Mouse (Mus musculus) olfactory bulb, adult 2 months (tissue): ENCODE data around the gene Dll3. TPM values are rescaled to one million over a fixed set of nuclear protein-coding genes. Genes with fewer than 3 reads are reported as not detected.

Experiments used
- H3K27ac ChIP-seq: fragments of 200-500 bp; 2 replicates; pipeline ENCODE4 v1.5.1; 2012; ENCODE audit warnings: low read depth, low read length; ENCODE audit not compliant: insufficient read depth
- H3K4me1 ChIP-seq: fragments of 200-500 bp; 2 replicates; pipeline ENCODE4 v1.6.1; 2012; ENCODE audit warnings: low read length; ENCODE audit not compliant: control insufficient read depth, insufficient read depth
- H3K4me3 ChIP-seq: fragments of 200-500 bp; 2 replicates; pipeline ENCODE4 v1.5.1; 2012; ENCODE audit warnings: mild to moderate bottlenecking, low read depth, low read length, moderate library complexity; ENCODE audit not compliant: insufficient read depth
- CTCF ChIP-seq: fragments of 200-500 bp; IDR thresholded peaks from 2 replicates; pipeline ENCODE4 v1.5.1; 2012; ENCODE audit warnings: low read depth, mild to moderate bottlenecking, low read length, moderate library complexity; ENCODE audit not compliant: insufficient read depth
- POLR2A ChIP-seq: fragments of 200-500 bp; IDR thresholded peaks from 2 replicates; pipeline ENCODE4 v1.6.1; 2012; ENCODE audit warnings: mild to moderate bottlenecking, low read depth, low read length, moderate library complexity; ENCODE audit not compliant: insufficient read depth
- WGBS: fragments of 180-500 bp; shearing (Covaris S2); methylation state at CpG from one replicate; pipeline ENCODE4 v1.1.7; 2018; 5-methylcytosine and 5-hydroxymethylcytosine counted together
- polyA plus RNA-seq: library from polyadenylated mRNA; stranded (reverse); fragments of >200 nt; gene quantifications from 2 replicates; pipeline ENCODE4 v1.2.4, GENCODE M21; 2012; ENCODE audit warnings: low replicate concordance; ENCODE audit not compliant: missing spikeins, insufficient read depth, insufficient read length

Dll3 gene
- not detected in 2 replicates for polyA plus RNA-seq

DNA sequence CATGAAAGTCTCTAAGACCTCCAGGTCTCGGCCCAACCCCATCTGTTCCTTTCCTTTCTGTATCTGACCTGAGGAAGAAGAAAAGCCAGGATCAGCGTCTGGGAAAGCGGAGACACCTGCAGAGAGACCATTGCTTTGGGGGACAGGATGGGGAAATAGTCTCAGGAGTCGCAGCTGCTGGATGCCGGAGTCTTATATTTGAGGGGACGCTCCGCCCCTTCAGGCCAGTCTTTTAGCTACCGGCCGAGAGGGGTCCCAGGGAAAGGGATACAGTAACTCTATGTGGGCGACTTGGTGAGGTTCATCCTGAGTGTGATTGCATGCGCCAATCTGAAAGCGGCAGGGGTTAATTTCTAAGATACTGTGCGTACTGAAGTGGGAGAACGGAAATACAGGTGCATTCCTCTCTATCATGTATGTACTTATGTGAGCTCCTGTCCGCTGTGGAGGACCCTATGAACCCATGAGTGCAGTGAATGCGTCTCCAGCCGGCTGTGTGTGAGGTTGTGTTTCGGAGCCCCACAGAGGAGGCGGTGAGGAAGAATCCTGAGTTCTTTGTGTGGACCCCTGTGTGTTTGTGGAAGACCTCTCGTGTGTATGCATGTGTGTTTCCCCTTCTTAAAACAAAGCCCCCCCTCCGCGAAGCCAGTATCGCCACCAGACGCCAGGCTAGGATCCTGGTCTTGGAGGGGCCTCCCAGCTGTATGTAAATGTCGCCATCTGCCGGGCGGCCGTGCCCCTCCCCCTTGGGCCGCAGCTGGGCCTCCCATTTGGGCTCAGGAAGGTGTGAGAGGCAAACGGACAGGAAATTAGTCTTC lies at the start of gene Dll3:
Gene Dll3 (minus strand): TSS at position 623 of the 818 bp plus-strand sequence.
- WGBS = 4% methylated on average over 30 of the region's 30 CpGs
- TF ChIP-seq CTCF (peak; percentile 35; the same call in 1 of the 2 replicates), POLR2A (no peak)
- Histone ChIP-seq H3K27ac (no peak within 1 kb of the TSS), H3K4me1 (peaks cover 7% of the 10 kb centered on the region; the same call in 1 of the 2 replicates), H3K4me3 (0 out of 2 replicates have a peak within 1 kb of the TSS, but pooled peaks have one; percentile 13)

DNA sequence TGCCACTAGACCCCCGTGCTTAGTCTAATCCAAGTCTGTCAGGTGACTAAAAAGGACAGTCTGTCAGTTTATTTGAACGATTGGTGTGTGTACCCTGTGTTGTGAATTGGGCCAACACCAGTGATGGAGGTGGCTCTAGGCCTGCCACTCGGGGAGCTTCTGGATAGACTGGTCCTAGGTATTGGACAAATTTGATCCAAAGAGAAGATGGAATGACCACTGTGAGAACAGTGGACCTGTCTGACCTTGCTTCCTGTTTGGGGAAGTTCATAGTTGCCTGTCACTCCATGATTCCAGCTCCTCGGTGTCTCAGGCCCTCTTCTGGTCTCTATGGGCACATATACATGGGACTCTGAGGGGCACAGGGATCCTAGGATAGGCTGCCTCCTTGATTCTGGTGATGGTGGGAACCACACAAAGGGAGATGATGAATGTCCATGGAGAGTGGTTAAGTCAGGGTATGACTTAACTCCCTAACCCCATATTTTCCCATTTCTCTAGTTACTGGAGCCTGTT lies 49.7 kb upstream of the Dll3 start:
- Histone ChIP-seq H3K27ac (no peak overlapping the region), H3K4me1 (peaks cover 7% of the 10 kb centered on the region), H3K4me3 (no peak overlapping the region)
- TF ChIP-seq CTCF (no peak), POLR2A (no peak)
- WGBS = 40% methylated on average over 4 of the region's 4 CpGs

DNA sequence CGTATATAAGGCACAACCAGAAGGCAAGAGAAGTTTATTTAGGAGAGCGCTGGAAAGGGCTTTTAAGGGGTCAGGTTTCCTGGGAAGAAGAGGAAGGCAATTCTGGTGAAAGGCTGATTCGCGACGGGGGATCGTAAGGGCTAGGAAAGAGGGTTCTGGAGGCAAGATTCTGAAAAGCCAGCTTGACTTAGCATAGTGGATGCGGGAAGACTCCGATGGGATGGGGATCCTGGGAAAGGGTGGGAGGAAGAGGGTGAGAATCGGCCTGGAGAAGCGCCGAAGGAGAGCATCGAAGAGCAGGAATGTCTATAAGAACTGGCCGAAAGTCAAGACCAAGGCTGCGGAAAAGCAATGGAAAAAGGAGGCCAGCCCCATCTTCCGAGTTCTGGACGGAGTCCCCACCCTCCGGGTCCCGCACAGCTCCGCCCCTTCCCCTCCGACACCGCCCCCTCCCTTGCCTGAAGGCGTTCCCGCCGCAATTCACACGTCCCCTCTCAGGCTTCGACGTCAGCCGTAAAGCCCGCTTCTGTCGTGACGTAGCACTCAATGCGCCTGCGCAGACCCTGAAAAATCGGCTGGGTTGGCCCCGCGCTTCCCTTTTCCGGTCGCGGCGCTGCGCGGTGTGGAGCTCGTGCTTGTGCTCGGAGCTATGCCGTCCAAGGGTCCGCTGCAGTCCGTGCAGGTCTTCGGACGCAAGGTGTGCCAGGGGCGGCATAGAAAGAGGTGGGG lies 48.3 kb upstream of the Dll3 start, which contains the start of gene Rps16:
Gene Rps16 (plus strand): TSS at position 498 of the 729 bp plus-strand sequence.
- Histone ChIP-seq H3K4me3 (peak within 1 kb of the TSS; percentile 84), H3K4me1 (peaks cover 7% of the 10 kb centered on the region), H3K27ac (peak within 1 kb of the TSS; percentile 82)
- TF ChIP-seq CTCF (no peak), POLR2A (peak; percentile 83)
- under 1% methylated on average over 50 of the region's 50 CpGs for WGBS

DNA sequence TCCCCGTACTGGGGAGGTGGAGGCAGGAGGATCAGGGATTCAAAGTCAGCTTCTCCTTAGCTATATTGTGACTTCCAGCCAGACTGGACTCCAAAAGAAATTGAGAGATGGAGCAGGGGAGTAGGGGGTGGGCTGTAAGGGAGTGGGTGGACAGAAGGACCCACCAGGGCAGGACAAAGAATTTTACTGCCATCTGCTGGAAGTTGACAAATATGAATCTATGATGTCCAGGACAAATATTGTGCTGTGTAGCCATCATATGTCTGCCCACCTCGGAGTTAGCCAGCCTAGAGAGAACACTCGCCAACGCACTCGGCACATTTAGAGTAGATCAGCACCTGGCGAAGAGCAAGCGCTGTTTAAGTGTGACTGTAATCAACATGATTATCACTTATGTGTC lies 46.6 kb upstream of the Dll3 start:
- WGBS = 81% methylated on average over 7 of the region's 7 CpGs
- no peak overlapping the region for H3K27ac ChIP-seq
- no peak overlapping the region for H3K4me3 ChIP-seq
- TF ChIP-seq CTCF (no peak), POLR2A (no peak)
- H3K4me1 ChIP-seq = peaks cover 7% of the 10 kb centered on the region

- TF ChIP-seq POLR2A = no peak
- TF ChIP-seq CTCF = no peak
- H3K4me3 ChIP-seq = no peak overlapping the region
- WGBS = 81% methylated on average over 3 of the region's 3 CpGs
- no peak overlapping the region for H3K27ac ChIP-seq
- H3K4me1 ChIP-seq = peaks cover 7% of the 10 kb centered on the region
These were observed 45.7 kb upstream of the Dll3 start for GRCm38 (mm10) chr7:28347746-28348145.

GRCm38 (mm10) chr7:28344637-28345036 lies 42.6 kb upstream of the Dll3 start:
- Histone ChIP-seq H3K4me3 (no peak overlapping the region), H3K4me1 (no peaks in the 10 kb centered on the region), H3K27ac (no peak overlapping the region)
- 3% methylated on average over 4 of the region's 4 CpGs for WGBS
- TF ChIP-seq CTCF (no peak), POLR2A (no peak)

- WGBS = 51% methylated on average over 7 of the region's 7 CpGs
- no peak overlapping the region for H3K4me3 ChIP-seq
- no peaks in the 10 kb centered on the region for H3K4me1 ChIP-seq
- TF ChIP-seq CTCF (no peak), POLR2A (no peak)
- H3K27ac ChIP-seq = no peak overlapping the region
These were observed 39.3 kb upstream of the Dll3 start for GRCm38 (mm10) chr7:28341381-28341780.

- Histone ChIP-seq H3K4me3 (no peak overlapping the region), H3K4me1 (peaks cover 3% of the 10 kb centered on the region; the same call in 1 of the 2 replicates), H3K27ac (peak overlapping the region; percentile 77)
- WGBS = 61% methylated on average over 19 of the region's 19 CpGs
- no peak for TF ChIP-seq CTCF
- no peak for TF ChIP-seq POLR2A
These were observed 37.3 kb upstream of the Dll3 start for GRCm38 (mm10) chr7:28339213-28339917.
